In the genomic region with DNA sequence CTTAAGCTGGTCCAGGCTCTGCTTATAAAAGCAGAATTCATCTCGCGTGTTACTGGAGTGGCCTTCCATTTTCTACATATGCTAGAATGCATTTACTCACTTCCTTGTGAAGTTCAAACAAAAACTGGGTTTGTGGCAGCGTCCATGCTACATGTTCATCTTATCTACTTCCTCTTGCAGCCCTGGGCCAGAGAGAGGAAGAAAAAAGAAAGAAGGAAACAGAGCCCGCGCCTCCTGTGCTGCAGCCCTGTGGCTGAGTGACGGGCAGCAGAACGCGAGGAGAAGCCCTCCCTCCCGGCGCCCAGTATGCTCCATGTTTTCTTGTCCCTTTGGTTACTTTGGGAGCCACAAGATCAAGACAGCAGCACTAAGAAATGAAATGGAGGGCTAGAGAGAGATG, we compare ENCODE assay signal across 1 mouse cellular context.
A peak's percentile ranks its signal among the peaks of the same experiment; 100 is the strongest.
TF ChIP-seq lines count a peak whose summit lies in the region.

No protein-coding gene starts in this region.

TF ChIP-seq in MEL, 35 proteins besides CTCF, POLR2A, EP300 and RAD21 (continued from another document):
- TF ChIP-seq USF2 (IDR thresholded peaks at IDR 0.05; ENCODE audit: borderline replicate concordance in 1 of 2, insufficient read depth in 1 of 2, low read depth in 1 of 2, low read length in 2 of 2), result no peak
- TF ChIP-seq ETS1 (IDR thresholded peaks at IDR 0.05; ENCODE audit: low read depth, low read length), result peak; percentile 63; the same call in 1 of the 2 replicates
